Mouse (Mus musculus): Measurements from ENCODE around the gene Ppp1r18.

The Ppp1r18 gene

GRCm38 (mm10) chr17:35865481-35866280 lies at the start of gene Ppp1r18:
TSS of gene Ppp1r18 (plus strand) at chr17:35865593.
- no peak for DNase-seq (ENCODE audit: low spot score)

DNA sequence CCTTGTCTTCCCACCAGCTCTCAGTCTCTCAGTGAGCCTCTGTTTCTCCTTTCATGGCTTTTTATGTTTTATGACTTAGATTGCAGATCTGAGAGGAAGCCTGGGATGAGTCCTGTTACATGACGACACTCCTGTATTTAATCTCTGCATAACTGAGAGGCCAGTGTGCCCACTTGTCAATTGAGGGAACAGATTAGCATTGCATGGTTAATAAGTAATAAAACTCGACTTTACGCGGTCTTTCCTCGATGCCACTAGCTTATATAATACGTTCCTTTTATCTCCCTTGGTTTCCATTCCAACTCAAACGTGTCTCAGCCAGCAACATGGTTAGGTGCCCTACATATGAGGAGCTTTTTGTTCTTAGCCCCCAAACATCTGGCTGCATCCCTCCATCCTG lies 49.6 kb upstream of the Ppp1r18 start:
- no peak for DNase-seq (ENCODE audit: low spot score)

DNA sequence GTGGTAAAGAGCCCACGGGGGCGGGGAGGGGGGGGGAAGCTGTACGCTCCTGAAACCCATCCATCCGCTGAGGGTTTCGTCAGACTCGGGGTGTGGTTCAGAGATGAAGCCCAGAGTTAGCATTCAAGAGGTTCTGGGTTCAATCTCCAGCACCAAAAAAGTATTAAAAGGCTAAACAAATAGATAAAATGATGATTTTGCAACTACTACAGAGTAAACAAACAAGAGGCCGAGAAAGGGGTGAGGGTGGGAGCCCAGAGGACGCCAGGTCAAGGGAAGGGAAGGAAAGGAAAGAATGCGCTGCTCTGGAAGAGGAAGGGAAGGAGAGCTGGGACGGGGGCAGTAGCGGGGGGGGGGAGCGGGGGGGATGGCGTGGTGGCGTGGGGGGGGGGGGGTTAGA lies 48.7 kb upstream of the Ppp1r18 start:
- no peak for DNase-seq (ENCODE audit: low spot score)

DNA sequence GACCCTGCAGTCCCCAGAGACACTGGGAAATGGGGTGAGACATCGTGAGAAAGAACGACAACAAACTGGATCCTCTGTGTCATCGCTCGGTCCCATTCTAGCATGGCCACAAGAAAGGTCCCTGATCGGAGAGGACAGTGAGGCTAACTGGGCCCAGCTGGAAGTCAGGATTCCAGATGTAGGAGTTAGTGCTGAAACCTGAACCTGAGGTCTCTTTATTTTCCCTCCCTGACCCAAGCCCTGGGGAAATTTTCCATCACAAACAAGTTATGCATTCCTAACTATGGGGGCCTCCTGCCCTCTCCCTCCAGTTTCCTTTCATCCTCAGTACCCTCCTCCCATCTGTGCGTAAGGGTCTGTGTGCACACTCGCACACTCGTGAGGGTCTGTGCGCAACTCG lies 48.2 kb upstream of the Ppp1r18 start:
- no peak for DNase-seq (ENCODE audit: low spot score)

DNA sequence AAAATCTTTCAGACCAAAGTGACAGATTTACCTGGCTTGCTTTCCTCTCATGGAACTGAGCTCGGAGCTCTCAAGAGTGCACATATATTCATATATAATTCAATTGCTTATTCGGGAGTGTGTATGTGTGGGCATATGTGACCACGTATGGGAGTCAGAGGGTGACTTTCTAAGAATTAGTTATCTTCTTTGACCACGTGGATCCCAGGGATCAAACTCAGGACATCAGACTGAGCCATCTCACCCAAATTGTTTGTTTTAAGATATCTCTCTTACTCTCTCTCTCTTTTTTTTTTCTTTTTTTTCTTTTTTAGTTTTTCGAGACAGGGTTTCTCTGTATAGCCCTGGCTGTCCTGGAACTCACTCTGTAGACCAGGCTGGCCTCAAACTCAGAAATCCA lies 45.3 kb upstream of the Ppp1r18 start:
- DNase-seq (ENCODE audit: low spot score): no peak

GRCm38 (mm10) chr17:35821439-35822430 lies 43.7 kb upstream of the Ppp1r18 start, which contains the start of gene Ier3:
TSS of gene Ier3 (plus strand) at chr17:35821684.
- no peak for DNase-seq (ENCODE audit: low spot score)

DNA sequence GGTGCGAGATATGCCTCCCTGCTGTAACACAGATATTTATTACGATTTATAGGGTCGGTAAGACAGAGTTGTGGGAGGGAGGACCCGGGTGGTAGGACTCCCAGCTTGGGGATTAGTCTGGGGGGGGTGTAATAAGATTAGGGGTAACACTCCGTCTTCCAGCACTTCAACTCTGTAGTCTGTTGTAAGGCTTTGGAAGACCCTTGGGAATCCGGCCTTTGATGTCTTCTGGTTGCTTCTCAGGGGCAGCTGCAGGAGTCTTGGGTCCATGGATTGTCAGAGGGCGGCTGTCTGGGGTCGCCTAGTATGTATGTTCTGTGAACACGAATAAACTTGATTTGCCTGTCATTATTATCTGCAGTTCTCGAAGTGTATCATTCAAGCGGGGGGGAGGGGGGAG lies 42.8 kb upstream of the Ppp1r18 start:
- no peak for DNase-seq (ENCODE audit: low spot score)

GRCm38 (mm10) chr17:35822964-35823937 lies 42.1 kb upstream of the Ppp1r18 start, which contains the start of gene Flot1:
TSS of gene Flot1 (plus strand) at chr17:35823230.
- DNase-seq (ENCODE audit: low spot score): no peak

GRCm38 (mm10) chr17:35824402-35824801 lies 41.0 kb upstream of the Ppp1r18 start:
- no peak for DNase-seq (ENCODE audit: low spot score)

DNA sequence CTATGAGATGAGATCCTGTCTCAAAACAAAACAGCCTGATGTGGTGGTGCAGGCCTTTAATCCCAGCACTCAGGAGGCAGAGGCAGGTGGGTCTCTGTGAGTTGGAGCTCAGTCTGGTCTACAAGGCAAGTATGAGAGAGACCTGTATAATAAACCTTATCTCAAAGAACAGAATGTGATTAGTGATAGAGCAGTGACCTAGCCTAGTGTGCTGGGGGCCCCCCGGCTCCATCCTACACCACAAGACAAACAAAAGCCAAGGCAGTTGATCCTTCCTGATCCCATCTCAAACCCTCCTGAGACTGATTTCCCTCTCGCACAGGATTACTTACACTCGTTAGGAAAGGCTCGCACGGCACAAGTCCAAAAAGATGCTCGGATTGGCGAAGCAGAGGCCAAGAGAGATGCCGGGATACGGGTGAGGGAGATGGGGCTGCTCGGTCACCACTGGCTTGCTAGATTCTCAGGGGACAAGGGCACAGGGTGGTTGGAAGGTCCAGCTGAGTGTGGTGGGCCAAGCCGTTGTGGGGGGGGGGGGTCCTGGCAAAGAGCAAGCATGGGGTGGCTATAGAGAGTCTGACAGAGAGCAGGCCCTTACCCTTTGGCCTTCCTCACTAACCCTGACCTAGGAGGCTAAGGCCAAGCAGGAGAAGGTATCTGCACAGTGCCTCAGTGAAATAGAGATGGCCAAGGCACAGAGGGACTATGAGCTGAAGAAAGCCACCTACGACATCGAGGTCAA lies 40.1 kb upstream of the Ppp1r18 start:
- no peak for DNase-seq (ENCODE audit: low spot score)

DNA sequence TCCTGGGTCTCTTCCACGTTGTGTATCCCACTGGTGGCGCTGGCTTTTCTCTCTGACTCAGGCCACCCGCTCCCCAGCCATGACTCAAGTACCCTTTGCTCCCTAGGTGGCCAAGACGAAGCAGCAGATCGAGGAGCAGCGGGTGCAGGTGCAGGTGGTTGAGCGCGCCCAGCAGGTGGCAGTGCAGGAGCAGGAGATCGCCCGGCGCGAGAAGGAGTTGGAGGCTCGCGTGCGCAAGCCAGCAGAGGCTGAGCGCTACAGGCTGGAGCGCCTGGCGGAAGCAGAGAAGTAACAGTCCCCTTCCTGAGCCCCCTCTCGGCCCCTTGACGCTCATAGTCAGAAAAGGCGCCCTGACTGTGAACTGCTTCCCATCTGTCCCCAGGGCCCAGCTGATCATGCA lies 35.7 kb upstream of the Ppp1r18 start:
- DNase-seq (ENCODE audit: low spot score): no peak

GRCm38 (mm10) chr17:35832400-35833238 lies 32.8 kb upstream of the Ppp1r18 start:
- no peak for DNase-seq (ENCODE audit: low spot score)

GRCm38 (mm10) chr17:35833239-35833751 lies 32.1 kb upstream of the Ppp1r18 start:
- no peak for DNase-seq (ENCODE audit: low spot score)

- DNase-seq (ENCODE audit: low spot score): no peak
These were observed 31.5 kb upstream of the Ppp1r18 start for GRCm38 (mm10) chr17:35833894-35834293.

- no peak for DNase-seq (ENCODE audit: low spot score)
These were observed 30.5 kb upstream of the Ppp1r18 start for GRCm38 (mm10) chr17:35834696-35835422.

DNA sequence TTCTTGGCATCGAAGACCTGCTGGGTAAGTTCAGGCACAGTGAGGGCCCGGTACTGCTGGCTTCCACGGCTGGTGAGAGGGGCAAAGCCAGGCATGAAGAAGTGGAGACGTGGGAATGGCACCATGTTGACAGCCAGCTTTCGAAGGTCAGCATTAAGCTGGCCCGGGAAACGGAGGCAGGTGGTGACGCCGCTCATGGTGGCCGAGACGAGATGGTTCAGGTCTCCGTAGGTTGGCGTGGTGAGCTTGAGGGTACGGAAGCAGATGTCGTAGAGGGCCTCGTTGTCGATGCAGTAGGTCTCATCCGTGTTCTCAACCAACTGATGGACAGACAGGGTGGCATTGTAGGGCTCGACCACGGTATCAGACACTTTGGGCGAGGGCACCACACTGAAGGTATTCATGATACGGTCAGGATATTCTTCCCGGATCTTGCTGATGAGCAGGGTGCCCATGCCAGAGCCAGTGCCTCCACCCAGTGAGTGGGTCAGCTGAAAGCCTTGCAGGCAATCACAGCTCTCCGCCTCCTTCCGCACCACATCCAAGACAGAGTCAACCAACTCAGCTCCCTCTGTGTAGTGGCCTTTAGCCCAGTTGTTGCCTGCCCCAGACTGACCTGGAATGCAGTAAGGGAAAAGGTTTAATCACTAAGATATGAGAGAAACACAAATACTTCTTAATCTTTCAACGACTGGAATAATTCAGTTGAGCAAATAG lies 29.8 kb upstream of the Ppp1r18 start:
- no peak for DNase-seq (ENCODE audit: low spot score)

- peak; percentile 87 for DNase-seq (ENCODE audit: low spot score)
These were observed 29.0 kb upstream of the Ppp1r18 start for GRCm38 (mm10) chr17:35836178-35836965.
